Mouse (Mus musculus): ENCODE measurements around the gene Tab1. TPM values are rescaled to one million over a fixed set of nuclear protein-coding genes. Genes with fewer than 3 reads are reported as not detected.

Tab1 gene
- polyA plus RNA-seq, 1 experiment = 53.8 TPM

DNA sequence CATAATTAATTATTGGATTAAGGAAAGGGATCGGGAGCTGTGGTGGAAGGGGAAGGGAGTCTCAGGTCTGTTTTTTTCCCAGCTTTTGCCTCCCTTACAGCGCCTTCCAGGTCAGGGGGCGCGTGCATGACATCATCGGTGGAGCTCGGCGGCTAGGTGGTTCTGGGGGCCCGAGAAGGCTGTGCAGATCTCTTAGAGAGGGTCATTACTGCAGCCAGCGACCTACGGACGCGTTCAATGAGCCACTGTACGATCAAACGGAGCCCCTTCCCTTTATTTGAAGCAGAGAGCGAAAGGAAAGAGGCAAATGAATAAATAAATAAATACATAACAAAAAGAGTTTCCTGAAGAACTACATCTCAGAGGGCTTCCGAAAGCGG lies 42.2 kb upstream of the Tab1 start:
- 5% methylated on average over 17 of the region's 17 CpGs for WGBS
- Histone ChIP-seq H3K36me3 (ENCODE audit: control insufficient read depth, insufficient read depth, low read length) (no peaks in the 10 kb centered on the region), H3K4me1 (replicated peaks; ENCODE audit: control insufficient read depth, insufficient read depth, low read length) (peaks cover 12% of the 10 kb centered on the region), H3K4me3 (ENCODE audit: control insufficient read depth, insufficient read depth, low read length) (peak overlapping the region; percentile 41), H3K27me3 (ENCODE audit: control insufficient read depth, insufficient read depth, low read length) (no peaks in the 10 kb centered on the region; the same call in 1 of the 2 replicates), H3K27ac (ENCODE audit: control insufficient read depth, insufficient read depth, low read length) (no peak overlapping the region)
- peak; percentile 25 for DNase-seq
- TF ChIP-seq CTCF (IDR thresholded peaks at IDR 0.05; ENCODE audit: borderline replicate concordance, control insufficient read depth, extremely low read depth, insufficient read depth, low read length, poor library complexity) = no peak
- TF ChIP-seq POLR2A (IDR thresholded peaks at IDR 0.05; ENCODE audit: control insufficient read depth, extremely low read depth, insufficient read depth, low read length, poor library complexity) = no peak

DNA sequence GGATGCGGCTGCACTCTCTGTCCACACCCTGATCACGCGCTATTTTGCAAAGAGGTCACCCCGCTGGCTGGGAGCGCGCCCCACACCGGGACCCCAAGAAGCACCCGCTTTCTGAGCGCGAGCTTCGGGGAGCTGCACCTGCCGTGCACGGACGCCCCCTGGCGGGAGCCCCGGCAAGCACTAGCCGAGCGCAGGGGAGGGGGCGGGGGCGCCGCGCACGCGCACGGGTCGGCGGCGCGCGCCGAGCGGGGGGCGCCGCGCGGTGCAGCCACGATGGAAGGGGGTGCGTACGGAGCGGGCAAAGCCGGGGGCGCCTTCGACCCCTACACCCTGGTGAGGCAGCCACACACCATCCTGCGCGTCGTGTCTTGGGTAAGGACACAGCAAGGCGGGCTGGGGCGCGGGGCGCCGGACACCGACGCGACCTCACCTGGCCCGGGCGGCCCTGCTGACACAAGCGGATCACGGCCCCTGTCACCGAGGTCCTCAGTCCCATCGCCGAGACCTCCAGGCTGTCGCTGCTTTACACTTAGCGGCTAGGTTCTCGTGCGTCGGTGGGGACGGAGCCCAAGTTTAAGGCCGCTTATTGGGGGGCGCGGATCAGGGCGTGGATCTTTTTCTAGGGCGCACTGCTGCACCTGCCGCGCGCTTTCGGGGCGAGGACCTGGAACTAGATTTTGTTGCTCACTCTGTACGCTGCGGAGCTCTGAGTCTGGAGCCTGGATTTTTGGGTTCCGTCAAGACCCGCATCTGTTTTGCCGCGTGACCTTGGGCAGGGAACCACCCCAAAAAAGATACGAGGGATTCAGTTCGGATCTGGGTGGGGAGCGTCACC lies 41.6 kb upstream of the Tab1 start, which contains the start of the genes Syngr1 and Rpl3:
Syngr1 (plus strand) TSS at position 214 of the 835 bp plus-strand sequence.
Rpl3 (minus strand) TSS at position 748 of the 835 bp plus-strand sequence.
- DNase-seq = peak; percentile 87
- 5% methylated on average over 85 of the region's 86 CpGs for WGBS
- Histone ChIP-seq H3K27ac (ENCODE audit: control insufficient read depth, insufficient read depth, low read length) (no peak within 1 kb of the TSS), H3K4me3 (ENCODE audit: control insufficient read depth, insufficient read depth, low read length) (peak within 1 kb of the TSS; percentile 75), H3K36me3 (ENCODE audit: control insufficient read depth, insufficient read depth, low read length) (no peaks in the 10 kb centered on the region), H3K4me1 (replicated peaks; ENCODE audit: control insufficient read depth, insufficient read depth, low read length) (peaks cover 16% of the 10 kb centered on the region), H3K27me3 (ENCODE audit: control insufficient read depth, insufficient read depth, low read length) (no peaks in the 10 kb centered on the region; the same call in 1 of the 2 replicates)
- TF ChIP-seq POLR2A (IDR thresholded peaks at IDR 0.05; ENCODE audit: control insufficient read depth, extremely low read depth, insufficient read depth, low read length, poor library complexity) = peak; percentile 52
- peak; percentile 95 for TF ChIP-seq CTCF (IDR thresholded peaks at IDR 0.05; ENCODE audit: borderline replicate concordance, control insufficient read depth, extremely low read depth, insufficient read depth, low read length, poor library complexity)

DNA sequence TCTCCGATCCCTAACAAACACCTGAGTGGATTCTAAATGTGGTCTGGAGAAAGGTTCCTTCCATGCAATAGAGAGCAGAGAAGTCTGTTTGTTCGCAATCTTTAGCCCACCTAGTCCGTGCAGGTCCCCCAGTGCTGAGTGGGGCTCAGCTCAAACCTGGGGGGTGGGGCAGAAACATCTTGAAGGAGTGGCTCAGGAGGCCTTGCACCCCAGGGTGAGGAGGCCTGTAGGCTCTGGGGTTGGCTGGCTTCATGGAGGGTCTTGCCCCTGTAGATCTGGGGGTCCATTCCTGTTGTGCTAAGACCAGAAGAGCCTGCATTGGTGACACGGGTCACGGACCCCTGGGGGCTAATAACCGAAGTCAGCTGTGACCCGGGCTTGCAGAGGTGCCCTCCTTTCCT lies 40.9 kb upstream of the Tab1 start:
- H3K4me3 ChIP-seq (ENCODE audit: control insufficient read depth, insufficient read depth, low read length) = no peak overlapping the region
- no peak overlapping the region for H3K27ac ChIP-seq (ENCODE audit: control insufficient read depth, insufficient read depth, low read length)
- H3K27me3 ChIP-seq (ENCODE audit: control insufficient read depth, insufficient read depth, low read length) = no peaks in the 10 kb centered on the region; the same call in 1 of the 2 replicates
- no peak for DNase-seq
- peaks cover 23% of the 10 kb centered on the region for H3K4me1 ChIP-seq (replicated peaks; ENCODE audit: control insufficient read depth, insufficient read depth, low read length)
- 88% methylated on average over 7 of the region's 7 CpGs for WGBS
- TF ChIP-seq POLR2A (IDR thresholded peaks at IDR 0.05; ENCODE audit: control insufficient read depth, extremely low read depth, insufficient read depth, low read length, poor library complexity) (no peak), CTCF (IDR thresholded peaks at IDR 0.05; ENCODE audit: borderline replicate concordance, control insufficient read depth, extremely low read depth, insufficient read depth, low read length, poor library complexity) (no peak)
- H3K36me3 ChIP-seq (ENCODE audit: control insufficient read depth, insufficient read depth, low read length) = no peaks in the 10 kb centered on the region

DNA sequence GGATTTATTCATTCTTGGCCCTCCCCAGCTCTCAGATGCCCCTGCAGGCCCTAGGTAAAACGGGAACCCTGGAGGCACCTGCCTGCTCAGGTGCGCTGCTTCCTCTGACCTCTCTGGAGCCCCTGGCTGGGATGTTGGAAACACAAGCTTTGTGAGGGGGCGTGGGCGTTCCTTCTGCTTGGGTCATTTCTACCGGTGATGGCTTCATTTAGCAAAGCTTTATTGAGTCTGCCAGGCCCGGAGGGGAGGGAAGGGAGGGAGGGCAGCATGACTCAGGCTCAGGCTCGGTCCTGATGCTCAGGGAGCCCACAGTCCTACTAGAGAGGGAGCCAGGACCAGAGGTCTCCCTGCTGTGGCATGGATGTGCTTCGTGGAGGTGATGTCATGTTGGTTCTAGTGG lies 40.3 kb upstream of the Tab1 start:
- TF ChIP-seq POLR2A (IDR thresholded peaks at IDR 0.05; ENCODE audit: control insufficient read depth, extremely low read depth, insufficient read depth, low read length, poor library complexity) = no peak
- no peak for TF ChIP-seq CTCF (IDR thresholded peaks at IDR 0.05; ENCODE audit: borderline replicate concordance, control insufficient read depth, extremely low read depth, insufficient read depth, low read length, poor library complexity)
- Histone ChIP-seq H3K27ac (ENCODE audit: control insufficient read depth, insufficient read depth, low read length) (no peak overlapping the region), H3K36me3 (ENCODE audit: control insufficient read depth, insufficient read depth, low read length) (no peaks in the 10 kb centered on the region), H3K4me1 (replicated peaks; ENCODE audit: control insufficient read depth, insufficient read depth, low read length) (peaks cover 28% of the 10 kb centered on the region), H3K4me3 (ENCODE audit: control insufficient read depth, insufficient read depth, low read length) (no peak overlapping the region), H3K27me3 (ENCODE audit: control insufficient read depth, insufficient read depth, low read length) (no peaks in the 10 kb centered on the region; the same call in 1 of the 2 replicates)
- DNase-seq = no peak
- WGBS = 68% methylated on average over 8 of the region's 8 CpGs

DNA sequence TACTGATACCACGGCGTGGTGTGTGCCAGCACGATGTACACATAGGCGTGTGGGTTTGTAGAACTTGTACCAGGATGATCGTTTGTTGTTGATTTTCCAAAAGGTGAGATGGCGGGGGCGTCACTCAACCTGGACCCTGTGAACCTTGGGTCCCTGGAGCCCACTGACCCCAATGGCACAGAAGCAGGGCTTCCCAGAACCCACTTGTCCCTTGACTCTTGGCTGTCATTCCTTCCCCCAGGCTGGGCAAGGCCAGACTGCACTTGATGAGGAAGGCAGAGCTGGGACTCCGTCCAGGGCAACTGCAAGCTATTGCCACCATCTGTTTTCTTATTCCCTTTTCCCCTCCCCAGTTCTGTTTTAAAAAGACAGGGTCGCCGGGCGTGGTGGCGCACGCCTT lies 38.7 kb upstream of the Tab1 start:
- H3K27me3 ChIP-seq (ENCODE audit: control insufficient read depth, insufficient read depth, low read length) = no peaks in the 10 kb centered on the region; the same call in 1 of the 2 replicates
- 97% methylated on average over 13 of the region's 13 CpGs for WGBS
- no peak overlapping the region for H3K4me3 ChIP-seq (ENCODE audit: control insufficient read depth, insufficient read depth, low read length)
- no peaks in the 10 kb centered on the region for H3K36me3 ChIP-seq (ENCODE audit: control insufficient read depth, insufficient read depth, low read length)
- DNase-seq = no peak
- TF ChIP-seq POLR2A (IDR thresholded peaks at IDR 0.05; ENCODE audit: control insufficient read depth, extremely low read depth, insufficient read depth, low read length, poor library complexity) (no peak), CTCF (IDR thresholded peaks at IDR 0.05; ENCODE audit: borderline replicate concordance, control insufficient read depth, extremely low read depth, insufficient read depth, low read length, poor library complexity) (no peak)
- H3K27ac ChIP-seq (ENCODE audit: control insufficient read depth, insufficient read depth, low read length) = no peak overlapping the region
- H3K4me1 ChIP-seq (replicated peaks; ENCODE audit: control insufficient read depth, insufficient read depth, low read length) = peaks cover 36% of the 10 kb centered on the region

DNA sequence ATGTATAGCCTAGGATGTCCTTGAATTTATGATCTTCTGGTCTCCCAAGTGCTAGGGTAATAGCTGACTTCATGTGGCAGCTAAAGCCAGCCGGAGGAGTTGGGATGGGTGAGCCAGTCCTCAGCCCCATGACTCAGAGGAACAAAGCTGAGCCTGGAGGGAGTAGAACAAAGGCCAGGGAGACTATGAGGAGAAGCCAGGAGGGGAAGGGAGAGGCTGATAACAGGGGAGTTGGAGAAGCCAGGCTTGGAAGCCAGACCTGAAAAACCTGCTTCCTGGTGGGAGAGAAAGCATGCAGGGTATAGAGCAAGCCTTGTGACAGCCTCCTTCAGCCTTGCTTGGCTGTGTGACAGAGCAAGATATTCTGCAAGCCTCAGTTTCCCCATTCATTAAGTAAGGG lies 37.3 kb upstream of the Tab1 start:
- no peak for TF ChIP-seq CTCF (IDR thresholded peaks at IDR 0.05; ENCODE audit: borderline replicate concordance, control insufficient read depth, extremely low read depth, insufficient read depth, low read length, poor library complexity)
- TF ChIP-seq POLR2A (IDR thresholded peaks at IDR 0.05; ENCODE audit: control insufficient read depth, extremely low read depth, insufficient read depth, low read length, poor library complexity) = no peak
- H3K4me3 ChIP-seq (ENCODE audit: control insufficient read depth, insufficient read depth, low read length) = no peak overlapping the region
- WGBS = 92% methylated on average over 1 of the region's 1 CpGs
- no peaks in the 10 kb centered on the region for H3K36me3 ChIP-seq (ENCODE audit: control insufficient read depth, insufficient read depth, low read length)
- no peak for DNase-seq
- H3K27ac ChIP-seq (ENCODE audit: control insufficient read depth, insufficient read depth, low read length) = no peak overlapping the region
- H3K27me3 ChIP-seq (ENCODE audit: control insufficient read depth, insufficient read depth, low read length) = no peaks in the 10 kb centered on the region; the same call in 1 of the 2 replicates
- H3K4me1 ChIP-seq (replicated peaks; ENCODE audit: control insufficient read depth, insufficient read depth, low read length) = peaks cover 35% of the 10 kb centered on the region

All from thymus, adult 2 months (tissue).